Mouse (Mus musculus): ENCODE data around the gene Chd1.

Chd1 gene

GRCm38 (mm10) chr17:15704475-15705300 is at the start of gene Chd1:
Chd1 (plus strand) TSS chr17:15704967.
- CTCF ChIA-PET = no interaction called here

DNA sequence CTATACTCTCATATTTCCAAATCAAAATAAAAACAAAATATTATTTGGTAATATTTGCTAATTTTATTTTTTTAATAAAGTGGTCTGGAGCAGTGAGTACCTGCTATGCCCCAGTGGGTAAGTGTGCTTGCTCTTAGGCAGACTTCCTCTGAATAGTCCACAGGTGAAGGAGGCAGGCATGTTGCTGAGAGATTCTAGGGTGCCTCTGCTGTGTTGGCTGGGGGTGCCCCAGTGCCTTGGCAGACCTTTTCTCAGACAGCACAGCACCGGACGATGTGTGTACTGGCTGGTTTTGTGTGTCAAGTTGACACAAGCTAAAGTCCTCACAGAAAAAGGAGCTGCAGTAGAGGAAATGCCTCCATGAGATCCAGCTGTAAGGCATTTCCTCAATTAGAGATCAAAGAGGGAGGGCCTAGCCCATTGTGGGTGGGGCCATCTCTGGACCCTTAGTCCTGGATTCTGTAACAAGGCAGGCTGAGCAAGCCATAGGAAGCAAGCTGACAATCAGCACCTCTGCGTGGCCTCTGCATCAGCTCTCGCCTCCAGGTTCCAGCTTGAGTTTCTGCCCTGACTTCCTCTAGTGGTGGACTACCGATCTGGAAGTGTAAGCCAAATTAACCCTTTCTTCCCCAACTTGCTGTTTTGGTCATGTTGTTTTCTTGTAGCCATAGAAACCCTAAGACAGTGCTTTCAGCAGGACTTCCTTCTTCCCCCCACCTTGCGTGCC is 47.7 kb upstream of the Chd1 start:
- CTCF ChIA-PET = interaction anchor here (0.5 kb wide), 1 partner anchor 17 kb away, joined by 4 read pairs; no protein-coding TSS in a partner anchor

- CTCF ChIA-PET = interaction anchor here (0.6 kb wide), 1 partner anchor 9 kb away, joined by 3 read pairs; no protein-coding TSS in a partner anchor
Measured at GRCm38 (mm10) chr17:15672870-15673269, 31.9 kb upstream of the Chd1 start.

- CTCF ChIA-PET = no interaction called here
Measured at GRCm38 (mm10) chr17:15677970-15678645, 26.7 kb upstream of the Chd1 start.

DNA sequence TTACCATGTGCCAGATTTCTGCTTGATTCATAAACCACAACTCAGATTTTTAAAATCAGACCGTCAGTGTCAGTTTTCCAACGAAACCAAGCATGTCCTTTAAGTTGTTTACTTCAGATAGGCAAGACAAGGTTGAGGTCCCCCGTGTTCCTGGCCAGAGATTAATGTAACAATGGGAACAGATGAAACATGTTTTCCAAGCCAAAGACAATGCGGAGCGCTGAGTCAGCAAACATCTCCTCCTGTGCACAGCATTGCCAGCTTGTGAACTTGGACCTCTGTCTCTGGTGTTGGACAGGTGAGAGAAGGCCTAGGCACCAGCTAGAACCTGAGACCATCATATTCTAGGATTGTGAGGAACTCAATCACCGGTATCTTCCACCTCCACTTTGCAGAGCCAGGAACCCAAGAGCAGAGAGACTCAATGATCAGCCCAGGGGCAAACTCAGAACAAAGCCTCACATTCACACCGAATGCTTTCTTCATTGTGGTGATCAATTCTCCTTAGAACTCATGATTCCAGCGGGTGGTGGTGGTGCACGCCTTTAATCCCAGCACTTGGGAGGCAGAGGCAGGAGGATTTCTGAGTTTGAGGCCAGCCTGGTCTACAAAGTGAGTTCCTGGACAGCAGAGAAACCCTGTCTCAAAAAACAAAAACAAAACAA is 24.7 kb upstream of the Chd1 start:
- CTCF ChIA-PET = no interaction called here

DNA sequence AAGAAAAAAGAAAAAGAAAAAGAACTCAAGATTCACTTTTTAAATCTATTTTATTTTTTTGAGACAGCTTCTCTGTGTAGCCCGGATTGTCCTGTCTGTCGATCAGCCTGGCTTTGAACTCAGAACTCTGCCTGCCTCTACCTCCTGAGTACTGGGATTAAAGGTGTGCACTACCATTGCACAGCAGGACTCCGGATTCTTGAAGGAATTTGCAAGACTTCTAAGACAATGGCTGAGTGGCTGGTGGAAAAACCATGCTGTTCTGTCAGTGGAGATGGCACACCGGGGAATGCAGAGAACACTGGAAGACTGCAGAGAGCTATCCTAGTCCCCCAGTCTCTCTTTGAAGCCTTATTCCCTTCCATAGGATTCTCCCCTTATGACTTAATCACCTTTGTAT is 24.1 kb upstream of the Chd1 start:
- CTCF ChIA-PET = no interaction called here

GRCm38 (mm10) chr17:15686396-15686795 is 18.4 kb upstream of the Chd1 start:
- CTCF ChIA-PET = no interaction called here

- CTCF ChIA-PET = no interaction called here
Measured at GRCm38 (mm10) chr17:15690304-15690703, 14.5 kb upstream of the Chd1 start.

GRCm38 (mm10) chr17:15695566-15695965 is 9.2 kb upstream of the Chd1 start:
- CTCF ChIA-PET = no interaction called here

DNA sequence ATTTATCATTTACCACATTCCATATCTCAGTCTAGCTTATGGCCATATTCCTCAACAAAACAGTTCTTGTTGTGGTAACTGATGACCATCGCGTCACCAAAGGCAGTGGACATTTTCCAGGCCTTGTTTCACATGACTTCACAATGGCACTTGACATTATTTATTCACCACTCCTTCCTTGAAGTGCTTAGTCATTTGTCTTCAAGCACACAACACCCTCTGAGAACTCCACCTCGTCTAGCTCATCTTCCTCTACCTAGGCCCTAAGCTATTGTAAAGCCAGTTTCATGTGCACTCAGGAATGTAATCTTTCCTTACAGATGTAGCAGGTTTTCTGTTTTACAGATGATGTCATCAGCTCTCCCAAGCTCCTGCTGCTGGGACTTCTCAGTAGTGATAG is 5.8 kb upstream of the Chd1 start:
- CTCF ChIA-PET = no interaction called here

- CTCF ChIA-PET = no interaction called here
Measured at GRCm38 (mm10) chr17:15701505-15701904, 3.3 kb upstream of the Chd1 start.

DNA sequence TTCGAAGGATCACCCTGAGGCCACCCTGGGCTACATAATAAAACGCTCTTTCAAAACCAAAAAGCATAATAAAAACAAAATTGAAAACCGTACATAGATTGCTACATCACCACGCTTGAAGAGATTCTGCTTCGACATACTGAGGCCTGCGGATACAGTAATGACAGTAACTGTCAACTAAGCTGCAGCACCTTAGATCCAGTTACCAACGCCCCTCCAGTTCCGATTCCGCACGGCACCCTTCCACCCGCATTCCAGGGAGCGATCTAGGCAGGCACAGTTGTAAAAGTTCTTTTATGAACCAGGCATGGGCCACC is 651 bp upstream of the Chd1 start:
- CTCF ChIA-PET = no interaction called here

DNA sequence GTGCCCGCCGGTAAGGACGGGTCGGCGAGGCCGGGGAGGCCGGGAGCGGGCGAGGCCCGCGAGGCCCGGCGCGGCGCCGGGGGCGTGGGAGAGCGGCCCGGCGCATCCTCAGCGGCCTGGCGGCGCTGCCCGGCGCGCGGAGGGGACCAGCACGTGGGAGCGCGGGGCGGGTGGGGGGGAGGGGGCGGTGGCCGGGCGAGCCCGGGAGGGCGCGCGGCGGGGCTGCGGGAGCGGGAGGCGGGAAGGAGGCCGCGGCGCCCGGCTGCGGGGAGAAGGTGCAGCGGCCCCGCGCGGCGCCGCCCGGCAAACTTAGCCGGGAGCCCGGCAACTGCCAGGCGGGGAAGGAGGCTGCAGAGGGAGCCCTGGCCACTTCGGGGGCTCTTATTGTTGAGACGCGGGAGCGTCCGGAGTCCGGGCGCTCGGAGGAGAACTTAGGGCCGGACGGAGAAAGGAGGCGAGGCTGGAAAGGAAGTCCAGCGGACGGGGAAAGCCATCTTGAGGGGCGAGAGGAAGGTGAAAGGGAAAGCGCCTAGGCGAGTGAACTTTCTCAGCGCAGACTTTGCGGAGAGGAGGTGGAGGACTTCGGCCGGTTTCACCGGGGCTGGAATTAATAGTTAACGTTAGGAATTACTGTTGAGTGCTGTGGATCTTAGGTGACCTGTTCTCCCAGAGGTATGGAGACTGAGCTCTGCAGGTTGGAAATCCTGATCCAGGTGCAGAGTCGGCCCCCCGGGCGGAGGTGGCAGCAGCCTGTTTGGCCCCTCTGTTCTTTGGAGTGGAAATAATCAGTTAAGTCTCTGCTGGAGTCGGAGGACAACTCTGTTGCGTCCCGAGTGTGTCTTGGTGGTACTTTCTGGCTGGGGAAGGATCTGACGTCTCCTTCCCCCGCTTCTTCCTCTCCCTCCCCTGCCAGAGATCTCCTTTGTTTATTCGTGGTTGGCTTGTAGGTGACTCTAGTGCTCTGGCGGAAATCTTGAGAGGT is 827 bp downstream of the Chd1 start:
- CTCF ChIA-PET = no interaction called here

GRCm38 (mm10) chr17:15714507-15714906 is 9.7 kb downstream of the Chd1 start:
- CTCF ChIA-PET = no interaction called here

- CTCF ChIA-PET = interaction anchor here (0.6 to 0.7 kb wide), 2 partner anchors 18 to 149 kb away, joined by 3 to 5 read pairs; no protein-coding TSS in a partner anchor
Measured at GRCm38 (mm10) chr17:15715013-15715902, 10.5 kb downstream of the Chd1 start.

GRCm38 (mm10) chr17:15715940-15716339 is 11.2 kb downstream of the Chd1 start:
- CTCF ChIA-PET = interaction anchor here (0.6 to 0.7 kb wide), 2 partner anchors 17 to 150 kb away, joined by 3 to 5 read pairs; no protein-coding TSS in a partner anchor

- CTCF ChIA-PET = no interaction called here
Measured at GRCm38 (mm10) chr17:15720841-15721240, 16.1 kb downstream of the Chd1 start.

DNA sequence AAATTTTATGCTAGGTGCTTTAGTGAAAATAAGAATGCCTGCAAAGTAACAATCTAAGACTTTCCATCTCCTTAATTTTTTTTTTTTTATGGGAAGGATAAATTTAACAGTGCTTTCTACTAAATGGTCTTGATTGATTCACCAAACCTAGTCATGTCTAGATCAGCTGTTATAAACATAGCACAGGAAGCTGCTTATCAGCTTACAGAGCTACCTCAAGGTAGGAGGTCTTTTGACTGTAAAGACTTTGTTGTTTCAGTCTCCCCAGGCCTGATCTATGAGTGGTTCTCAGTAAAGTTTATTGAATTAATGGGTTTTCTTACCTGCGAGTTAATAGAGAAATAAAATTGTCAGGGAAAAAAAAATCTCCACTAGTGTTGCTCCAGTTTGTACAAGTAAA is 18.5 kb downstream of the Chd1 start:
- CTCF ChIA-PET = interaction anchor here (0.6 kb wide), 2 partner anchors 194 to 1177 kb away, joined by 4 to 6 read pairs; no protein-coding TSS in a partner anchor

- CTCF ChIA-PET = interaction anchor here (0.6 kb wide), 3 partner anchors 27 to 1176 kb away, joined by 4 to 6 read pairs (median 5); no protein-coding TSS in a partner anchor
Measured at GRCm38 (mm10) chr17:15723866-15724475, 19.2 kb downstream of the Chd1 start.
